ENCODE assay signal across 12 mouse cellular contexts in the genomic region with DNA sequence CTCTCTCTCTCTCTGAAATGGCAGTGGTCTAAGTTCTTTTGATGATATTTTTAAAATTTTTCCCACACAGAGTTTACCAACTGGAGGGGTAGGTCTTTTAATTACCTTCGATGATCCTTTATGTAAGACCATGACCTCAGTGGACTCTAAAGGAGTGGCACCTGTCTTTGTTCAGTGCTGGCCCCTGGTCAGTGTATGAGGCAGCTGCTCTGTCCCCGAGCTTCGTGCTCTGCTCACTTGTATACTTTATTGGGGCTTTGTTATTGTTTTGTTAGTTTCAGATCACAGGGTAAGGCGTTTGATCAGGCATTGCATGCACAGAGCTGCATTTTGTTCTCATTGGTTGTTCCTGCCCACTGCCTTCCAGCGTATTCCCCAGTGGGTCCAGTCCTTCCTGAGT. TPM values are rescaled to one million over a fixed set of nuclear protein-coding genes. Genes with fewer than 3 reads are reported as not detected.
"Had no signal": no experiment of that assay in that cellular context is flagged by ENCODE, and none has a peak within 500 bp of the region (broad histone marks: within the 10 kb centered on the region; RNA-seq: fewer than 3 reads in every experiment).

No protein-coding gene starts in this region.

- H3K36me3 ChIP-seq: midbrain, embryonic 15.5 days had no signal

- H3K9ac ChIP-seq: limb, embryonic 13.5 days; liver, embryonic 15.5 days; midbrain, embryonic 15.5 days had no signal

- DNase-seq: kidney, adult 9 months; lung, adult 2 months; right cerebral cortex, postnatal 25 days; thymus, postnatal 4 days had no signal

- H3K27ac ChIP-seq: kidney, postnatal 0 days; layer of hippocampus, adult 2 months; limb, embryonic 13.5 days; liver, embryonic 15.5 days; midbrain, embryonic 15.5 days had no signal

- H3K4me1 ChIP-seq: liver, embryonic 15.5 days had no signal

- H3K4me2 ChIP-seq: limb, embryonic 13.5 days; liver, embryonic 11.5 days; liver, embryonic 15.5 days; midbrain, embryonic 15.5 days had no signal

- H3K27me3 ChIP-seq: liver, embryonic 15.5 days; midbrain, embryonic 15.5 days had no signal

- H3K4me3 ChIP-seq: layer of hippocampus, adult 2 months; limb, embryonic 13.5 days; liver, embryonic 15.5 days; midbrain, embryonic 15.5 days had no signal

- H3K9me3 ChIP-seq: limb, embryonic 13.5 days; liver, embryonic 15.5 days; midbrain, embryonic 15.5 days had no signal

RNA-seq across cellular contexts. Expression of a gene that starts 20.0 kb away (rescaled TPM):
- total RNA-seq: megakaryocyte progenitor cell, adult 5-6 weeks; monocyte, adult 5-6 weeks had no signal
- polyA plus RNA-seq: liver, embryonic 11.5 days had no signal
